Mouse (Mus musculus): ENCODE measurements around the gene Tspan9.

GRCm38 (mm10) chr6:127981176-127981575 is 162.2 kb downstream of the Tspan9 start:
- TF ChIP-seq CTCF (IDR thresholded peaks at IDR 0.05; ENCODE audit: low read depth) (no peak), EP300 (IDR thresholded peaks at IDR 0.05; ENCODE audit: low read depth) (no peak)
